Mouse (Mus musculus) WW6 (cell line): ENCODE measurements around the gene Zranb3.
"Not testable (repeated sequence)": the region's sequence is repeated elsewhere in the genome, so short reads cannot be mapped to it uniquely, and the experiment has no call there.

Experiments used
- DNase-seq: peaks from one replicate; pipeline ENCODE4 v3.0.0-alpha.2; 2013; ENCODE audit warnings: low read depth, low spot score

Zranb3 gene

GRCm38 (mm10) chr1:127989876-127990731 is 112.7 kb downstream of the Zranb3 start:
- DNase-seq: no peak

GRCm38 (mm10) chr1:127989387-127989786 is 113.5 kb downstream of the Zranb3 start:
- no peak for DNase-seq

- no peak for DNase-seq
Measured at GRCm38 (mm10) chr1:127988246-127988645, 114.6 kb downstream of the Zranb3 start.

GRCm38 (mm10) chr1:127985391-127985790 is 117.5 kb downstream of the Zranb3 start:
- DNase-seq: no peak

- no peak for DNase-seq
Measured at GRCm38 (mm10) chr1:127983274-127983993, 119.4 kb downstream of the Zranb3 start.

GRCm38 (mm10) chr1:127982268-127982667 is 120.6 kb downstream of the Zranb3 start:
- DNase-seq: no peak

GRCm38 (mm10) chr1:127980911-127981559 is 121.8 kb downstream of the Zranb3 start:
- no peak for DNase-seq

GRCm38 (mm10) chr1:127978125-127978524 is 124.7 kb downstream of the Zranb3 start:
- no peak for DNase-seq

GRCm38 (mm10) chr1:127976106-127976505 is 126.7 kb downstream of the Zranb3 start:
- no peak for DNase-seq

- DNase-seq: no peak
Measured at GRCm38 (mm10) chr1:127975676-127976075, 127.2 kb downstream of the Zranb3 start.

GRCm38 (mm10) chr1:127974082-127974481 is 128.8 kb downstream of the Zranb3 start:
- no peak for DNase-seq

- DNase-seq: no peak
Measured at GRCm38 (mm10) chr1:127970870-127971269, 132.0 kb downstream of the Zranb3 start.

- DNase-seq: no peak
Measured at GRCm38 (mm10) chr1:127963326-127963725, 139.5 kb downstream of the Zranb3 start.

- no peak for DNase-seq
Measured at GRCm38 (mm10) chr1:127961140-127961539, 141.7 kb downstream of the Zranb3 start.

GRCm38 (mm10) chr1:127959312-127959718 is 143.5 kb downstream of the Zranb3 start:
- no peak for DNase-seq

GRCm38 (mm10) chr1:127958801-127959200 is 144.0 kb downstream of the Zranb3 start:
- no peak for DNase-seq

GRCm38 (mm10) chr1:127956524-127956923 is 146.3 kb downstream of the Zranb3 start:
- no peak for DNase-seq

- DNase-seq: no peak
Measured at GRCm38 (mm10) chr1:127954800-127955199, 148.0 kb downstream of the Zranb3 start.

GRCm38 (mm10) chr1:127954198-127954597 is 148.6 kb downstream of the Zranb3 start:
- not testable (repeated sequence) for DNase-seq

- no peak for DNase-seq
Measured at GRCm38 (mm10) chr1:127952276-127952675, 150.6 kb downstream of the Zranb3 start.

- no peak for DNase-seq
Measured at GRCm38 (mm10) chr1:127948748-127949147, 154.1 kb downstream of the Zranb3 start.

GRCm38 (mm10) chr1:127946615-127947249 is 156.1 kb downstream of the Zranb3 start:
- no peak for DNase-seq
